Mouse (Mus musculus): ENCODE data around the gene Gm45711. TPM values are rescaled to one million over a fixed set of nuclear protein-coding genes. Genes with fewer than 3 reads are reported as not detected.
"Not testable (repeated sequence)": the region's sequence is repeated elsewhere in the genome, so short reads cannot be mapped to it uniquely, and the experiment has no call there.

The Gm45711 gene
- polyA plus RNA-seq, 1 experiment = not detected

DNA sequence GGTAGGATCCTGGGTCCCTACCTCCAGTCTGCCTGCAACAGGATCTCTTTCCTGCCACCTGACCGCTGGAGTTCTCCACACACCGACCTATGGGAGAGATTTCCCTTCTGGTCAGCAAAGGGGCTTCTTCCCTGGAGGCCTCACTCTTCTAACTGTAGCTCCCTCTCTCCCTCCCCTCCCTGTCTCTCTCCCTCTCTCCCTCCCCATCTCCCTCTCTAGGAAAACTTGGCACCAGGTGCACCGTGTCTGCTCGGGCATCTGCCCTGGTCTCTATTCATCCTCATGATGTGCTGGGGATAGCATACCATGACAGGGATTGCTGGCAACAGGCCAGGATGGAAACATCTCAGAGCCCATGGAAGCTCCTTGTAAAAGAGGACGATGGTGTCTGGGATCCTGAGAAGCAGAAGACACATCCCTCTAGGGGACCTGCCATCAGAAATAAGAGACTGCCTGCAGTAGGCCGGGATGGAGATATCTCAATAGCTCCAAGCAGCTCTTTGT, 40.9 kb downstream of the Gm45711 start:
- Histone ChIP-seq H3K4me3 (ENCODE audit: insufficient read depth, low read length) (no peak overlapping the region), H3K4me1 (ENCODE audit: control insufficient read depth, insufficient read depth, low read length) (no peaks in the 10 kb centered on the region)
- TF ChIP-seq CTCF (IDR thresholded peaks at IDR 0.05; ENCODE audit: low read depth, low read length) (no peak), POLR2A (IDR thresholded peaks at IDR 0.05; ENCODE audit: borderline replicate concordance, low read depth, low read length) (no peak)

DNA sequence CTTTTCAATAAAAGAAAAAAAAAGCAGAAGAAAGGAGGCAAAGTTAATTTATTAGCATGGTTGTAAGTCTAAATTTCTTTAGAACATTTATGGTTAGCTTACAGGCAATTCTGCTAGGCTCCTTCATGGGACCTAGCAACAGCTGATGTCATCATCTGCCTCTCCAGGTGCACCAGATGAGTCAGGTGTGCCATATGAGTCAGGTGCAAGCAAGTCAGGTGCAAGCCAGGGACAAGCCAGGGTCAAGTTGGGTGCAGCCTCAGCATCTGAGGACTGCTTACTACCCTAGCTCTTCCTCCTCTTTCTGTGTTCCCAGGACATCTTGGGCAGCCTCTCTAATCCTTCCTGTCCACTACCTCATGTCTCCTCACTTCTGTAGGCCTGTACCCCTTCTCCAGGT, 41.5 kb downstream of the Gm45711 start:
- TF ChIP-seq CTCF (IDR thresholded peaks at IDR 0.05; ENCODE audit: low read depth, low read length) (no peak), POLR2A (IDR thresholded peaks at IDR 0.05; ENCODE audit: borderline replicate concordance, low read depth, low read length) (no peak)
- Histone ChIP-seq H3K4me3 (ENCODE audit: insufficient read depth, low read length) (no peak overlapping the region), H3K4me1 (ENCODE audit: control insufficient read depth, insufficient read depth, low read length) (no peaks in the 10 kb centered on the region), H3K27ac (ENCODE audit: insufficient read depth, low read depth, low read length) (no peak overlapping the region)

More for the DNA sequence above, 40.9 kb downstream of the Gm45711 start:
- H3K27ac ChIP-seq (ENCODE audit: insufficient read depth, low read depth, low read length) = no peak overlapping the region

DNA sequence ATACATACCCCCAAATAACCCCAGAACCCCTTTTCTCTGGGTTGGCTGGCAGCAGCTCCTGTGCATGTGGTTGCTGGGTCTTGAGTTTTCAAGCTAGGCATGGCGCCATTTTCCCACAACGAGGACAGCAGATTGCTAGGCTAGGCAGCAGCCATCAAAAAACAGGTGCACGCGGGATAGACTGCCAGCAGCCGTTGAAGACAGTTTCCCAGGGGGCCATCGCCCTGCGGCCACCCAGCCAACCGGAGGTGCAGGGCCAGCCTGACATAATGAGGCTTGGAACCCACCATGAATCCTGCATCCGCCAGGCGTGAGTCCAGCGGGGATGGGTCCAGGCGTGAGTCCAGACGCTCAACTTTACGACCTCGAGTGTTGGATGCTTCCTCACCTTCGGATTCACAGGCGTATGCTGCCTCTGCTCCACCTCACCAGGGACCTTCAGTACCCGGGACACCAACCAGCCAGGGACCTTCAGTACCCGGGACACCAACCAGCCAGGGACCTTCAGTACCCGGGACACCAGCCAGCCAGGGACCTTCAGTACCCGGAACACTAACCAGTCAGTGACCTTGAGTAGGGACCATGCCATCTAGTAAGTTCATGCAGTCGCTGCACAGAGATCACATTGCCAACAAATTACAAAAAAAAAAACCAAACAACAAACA, 45.5 kb downstream of the Gm45711 start:
- H3K4me1 ChIP-seq (ENCODE audit: control insufficient read depth, insufficient read depth, low read length); H3K4me3 ChIP-seq (ENCODE audit: insufficient read depth, low read length); H3K27ac ChIP-seq (ENCODE audit: insufficient read depth, low read depth, low read length): not testable (repeated sequence)

DNA sequence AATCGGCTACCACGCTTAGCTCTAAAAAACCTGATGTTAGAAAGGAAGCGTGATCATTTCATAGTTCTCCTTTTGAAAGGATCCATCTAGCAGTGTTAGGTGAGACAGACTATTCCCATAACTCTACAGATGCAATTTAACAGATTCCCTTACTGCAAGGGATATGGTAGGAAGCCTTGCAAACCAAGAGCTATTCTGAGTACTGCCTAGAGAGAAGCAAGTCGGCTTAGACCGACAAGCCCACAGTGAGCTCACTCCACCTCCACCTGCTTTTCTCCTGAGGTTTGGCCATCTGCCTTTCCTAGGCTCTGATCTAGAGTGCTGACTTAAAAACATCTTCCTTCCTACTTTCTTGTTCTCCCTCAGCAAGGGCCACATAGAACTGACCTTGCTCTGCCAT, 48.1 kb downstream of the Gm45711 start:
- H3K4me1 ChIP-seq (ENCODE audit: control insufficient read depth, insufficient read depth, low read length); H3K27ac ChIP-seq (ENCODE audit: insufficient read depth, low read depth, low read length); H3K4me3 ChIP-seq (ENCODE audit: insufficient read depth, low read length): not testable (repeated sequence)

DNA sequence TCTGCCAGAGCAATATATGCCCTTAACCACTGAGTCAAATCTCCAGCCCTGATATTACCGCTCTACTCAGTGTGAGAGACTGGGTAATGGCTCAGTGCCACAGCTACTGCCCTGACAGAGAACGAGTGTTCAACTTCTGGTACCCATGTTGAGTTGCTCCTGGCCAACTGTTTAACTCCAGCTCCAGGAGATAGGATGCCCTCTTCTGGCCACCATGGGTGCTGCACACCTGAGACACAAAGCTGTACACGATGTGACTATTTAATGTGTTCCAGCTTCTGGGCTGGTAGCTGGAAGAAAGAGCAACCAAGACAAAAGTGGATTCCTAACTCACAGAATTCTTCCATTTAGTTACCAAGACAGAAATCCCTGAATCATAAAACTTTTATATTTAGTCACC, 56.9 kb downstream of the Gm45711 start:
- TF ChIP-seq CTCF (IDR thresholded peaks at IDR 0.05; ENCODE audit: low read depth, low read length) = peak; percentile 24; the same call in 1 of the 2 replicates
- TF ChIP-seq POLR2A (IDR thresholded peaks at IDR 0.05; ENCODE audit: borderline replicate concordance, low read depth, low read length) = no peak
- no peak overlapping the region for H3K4me3 ChIP-seq (ENCODE audit: insufficient read depth, low read length)
- H3K27ac ChIP-seq (ENCODE audit: insufficient read depth, low read depth, low read length) = no peak overlapping the region
- peaks cover 23% of the 10 kb centered on the region for H3K4me1 ChIP-seq (ENCODE audit: control insufficient read depth, insufficient read depth, low read length)

DNA sequence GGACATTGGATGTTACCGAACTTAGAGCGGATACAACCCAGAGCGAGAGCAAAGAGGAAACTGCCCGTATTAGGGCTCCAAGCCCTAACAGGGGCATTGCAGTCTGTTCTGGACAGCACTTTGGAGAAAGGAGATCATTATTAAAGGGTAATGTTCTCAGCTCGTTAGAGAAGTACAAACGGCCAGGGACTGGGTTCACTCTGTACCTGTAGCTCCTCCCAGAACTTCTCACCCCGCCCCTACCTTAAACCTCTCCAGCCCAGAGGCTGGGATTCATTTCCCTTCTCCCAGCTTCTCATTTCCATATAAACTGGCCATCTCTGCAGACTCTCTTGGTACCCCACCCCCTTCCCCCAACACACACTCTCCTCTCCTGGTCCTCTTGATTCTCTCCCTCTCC, 58.4 kb downstream of the Gm45711 start:
- Histone ChIP-seq H3K4me3 (ENCODE audit: insufficient read depth, low read length) (peak overlapping the region; percentile 95), H3K27ac (ENCODE audit: insufficient read depth, low read depth, low read length) (0 out of 2 replicates have a peak overlapping the region, but pooled peaks have one; percentile 18), H3K4me1 (ENCODE audit: control insufficient read depth, insufficient read depth, low read length) (peaks cover 29% of the 10 kb centered on the region)
- TF ChIP-seq CTCF (IDR thresholded peaks at IDR 0.05; ENCODE audit: low read depth, low read length) (no peak), POLR2A (IDR thresholded peaks at IDR 0.05; ENCODE audit: borderline replicate concordance, low read depth, low read length) (no peak)

DNA sequence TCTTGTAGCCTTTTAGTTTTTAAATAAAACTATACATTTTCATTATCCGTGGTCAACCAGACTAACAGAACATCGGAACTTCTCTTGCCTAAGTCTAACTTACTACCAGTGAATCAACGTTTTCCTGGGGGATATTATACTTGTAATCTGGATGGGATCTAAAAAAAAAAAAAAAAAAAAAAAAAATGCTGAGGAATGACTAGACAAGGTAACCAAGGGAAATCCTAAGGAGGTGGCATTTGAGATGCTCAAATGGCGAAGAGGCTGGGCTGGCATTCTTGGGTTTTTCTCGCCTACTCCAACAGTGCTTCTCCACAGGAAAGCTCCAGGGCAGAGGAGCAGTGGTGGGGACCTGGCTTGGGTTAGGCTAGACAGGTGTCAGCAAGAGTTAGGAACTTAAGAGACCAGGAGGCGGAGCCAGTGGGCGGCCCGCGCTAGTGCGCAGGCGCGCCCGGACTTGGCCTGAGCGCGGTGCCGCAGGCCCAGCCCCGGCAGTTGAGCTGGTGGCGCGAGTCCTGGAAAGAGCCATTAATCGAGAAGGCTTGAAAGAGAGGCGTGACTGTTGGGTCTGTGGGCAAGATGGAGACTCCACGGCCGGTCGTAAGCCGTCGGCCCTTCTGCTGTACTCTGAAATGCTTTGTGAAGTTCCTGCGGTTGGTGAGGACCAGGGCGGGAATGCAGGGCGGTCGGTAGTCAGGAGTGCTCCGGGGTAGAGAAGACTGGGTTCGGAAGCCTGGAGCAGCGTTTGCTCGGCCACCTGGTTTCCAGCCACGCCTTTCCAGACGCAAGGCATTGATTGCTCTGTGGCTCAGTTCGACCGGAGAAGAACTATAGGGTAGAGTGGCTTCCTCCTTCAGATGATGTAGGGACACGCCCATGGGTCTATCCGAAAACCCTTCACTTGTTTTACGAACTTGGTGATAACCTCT, 59.2 kb downstream of the Gm45711 start, which contains the start of gene Cklf:
Gene Cklf, plus strand, starts transcription at position 423 of the 929 bp plus-strand sequence.
- Histone ChIP-seq H3K4me1 (ENCODE audit: control insufficient read depth, insufficient read depth, low read length) (peaks cover 31% of the 10 kb centered on the region), H3K4me3 (ENCODE audit: insufficient read depth, low read length) (peak within 1 kb of the TSS; percentile 95), H3K27ac (ENCODE audit: insufficient read depth, low read depth, low read length) (peak within 1 kb of the TSS; percentile 81)
- TF ChIP-seq CTCF (IDR thresholded peaks at IDR 0.05; ENCODE audit: low read depth, low read length) (no peak), POLR2A (IDR thresholded peaks at IDR 0.05; ENCODE audit: borderline replicate concordance, low read depth, low read length) (no peak; the same call in 1 of the 2 replicates)

DNA sequence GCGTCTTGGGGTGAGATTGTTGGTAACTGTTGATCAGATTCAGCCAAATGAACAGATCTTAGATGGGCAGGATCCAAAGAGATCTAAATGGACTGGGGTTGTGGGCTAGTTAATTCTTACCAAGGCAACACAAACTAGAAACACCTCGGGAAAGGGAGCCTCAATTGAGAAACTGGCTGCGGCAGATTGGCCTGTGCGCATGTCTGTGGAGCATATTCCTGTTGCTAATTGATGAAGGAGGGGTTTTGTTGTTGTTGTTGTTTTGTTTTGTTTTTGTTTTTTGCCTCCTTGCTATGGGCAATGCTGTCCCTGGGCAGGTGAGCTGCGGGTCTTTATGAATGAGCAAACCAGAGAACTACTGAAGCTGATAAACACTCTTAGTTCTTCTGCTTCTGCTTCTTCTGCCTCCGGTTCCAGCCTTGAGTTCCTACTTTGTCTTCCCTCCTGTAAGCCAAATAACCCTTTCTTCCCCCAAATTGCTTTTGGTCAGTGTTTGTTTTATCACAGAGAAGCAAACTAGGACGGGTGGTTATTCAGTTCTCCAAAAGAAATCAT, 60.4 kb downstream of the Gm45711 start:
- H3K4me1 ChIP-seq (ENCODE audit: control insufficient read depth, insufficient read depth, low read length) = peaks cover 31% of the 10 kb centered on the region
- no peak for TF ChIP-seq CTCF (IDR thresholded peaks at IDR 0.05; ENCODE audit: low read depth, low read length)
- no peak for TF ChIP-seq POLR2A (IDR thresholded peaks at IDR 0.05; ENCODE audit: borderline replicate concordance, low read depth, low read length)

DNA sequence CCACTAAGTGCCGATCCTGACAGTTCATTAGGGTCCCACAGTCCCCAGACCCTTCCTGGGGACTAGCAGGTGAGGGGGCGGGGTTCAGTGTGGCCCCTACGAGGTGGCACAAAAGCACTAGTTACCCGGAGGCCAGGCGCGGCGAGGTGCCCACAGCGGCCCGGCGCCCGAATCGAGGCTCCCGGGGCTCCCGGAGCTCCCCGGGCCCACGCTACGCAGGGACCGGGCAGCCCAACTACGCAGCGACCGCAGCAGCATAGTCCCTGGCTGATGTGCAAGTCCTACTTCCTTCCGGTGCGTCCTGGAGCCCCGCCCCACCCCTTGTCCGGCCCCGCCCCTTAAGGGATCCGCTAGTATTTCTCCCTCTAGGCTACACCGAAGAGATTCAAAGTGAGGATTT, 61.6 kb downstream of the Gm45711 start, which contains the start of gene Tk2:
Gene Tk2, minus strand, starts transcription at position 283 of the 400 bp plus-strand sequence.
- Histone ChIP-seq H3K27ac (ENCODE audit: insufficient read depth, low read depth, low read length) (peak within 1 kb of the TSS; percentile 67), H3K4me3 (ENCODE audit: insufficient read depth, low read length) (peak within 1 kb of the TSS; percentile 93), H3K4me1 (ENCODE audit: control insufficient read depth, insufficient read depth, low read length) (peaks cover 31% of the 10 kb centered on the region)
- peak; percentile 94 for TF ChIP-seq POLR2A (IDR thresholded peaks at IDR 0.05; ENCODE audit: borderline replicate concordance, low read depth, low read length)
- TF ChIP-seq CTCF (IDR thresholded peaks at IDR 0.05; ENCODE audit: low read depth, low read length) = no peak

More for the DNA sequence above, 60.4 kb downstream of the Gm45711 start:
- no peak overlapping the region for H3K27ac ChIP-seq (ENCODE audit: insufficient read depth, low read depth, low read length)
- no peak overlapping the region for H3K4me3 ChIP-seq (ENCODE audit: insufficient read depth, low read length)

Data from bone marrow macrophage, adult 2 months (primary cell).